Mouse (Mus musculus) WW6 (cell line): ENCODE results near the gene Ptpn23.
A peak's percentile ranks its signal among the peaks of the same experiment; 100 is the strongest.
"Not testable (repeated sequence)": the region's sequence is repeated elsewhere in the genome, so short reads cannot be mapped to it uniquely, and the experiment has no call there.

Experiments used
- DNase-seq: peaks from one replicate; pipeline ENCODE4 v3.0.0-alpha.2; 2013; ENCODE audit warnings: low read depth, low spot score

Ptpn23 gene

DNA sequence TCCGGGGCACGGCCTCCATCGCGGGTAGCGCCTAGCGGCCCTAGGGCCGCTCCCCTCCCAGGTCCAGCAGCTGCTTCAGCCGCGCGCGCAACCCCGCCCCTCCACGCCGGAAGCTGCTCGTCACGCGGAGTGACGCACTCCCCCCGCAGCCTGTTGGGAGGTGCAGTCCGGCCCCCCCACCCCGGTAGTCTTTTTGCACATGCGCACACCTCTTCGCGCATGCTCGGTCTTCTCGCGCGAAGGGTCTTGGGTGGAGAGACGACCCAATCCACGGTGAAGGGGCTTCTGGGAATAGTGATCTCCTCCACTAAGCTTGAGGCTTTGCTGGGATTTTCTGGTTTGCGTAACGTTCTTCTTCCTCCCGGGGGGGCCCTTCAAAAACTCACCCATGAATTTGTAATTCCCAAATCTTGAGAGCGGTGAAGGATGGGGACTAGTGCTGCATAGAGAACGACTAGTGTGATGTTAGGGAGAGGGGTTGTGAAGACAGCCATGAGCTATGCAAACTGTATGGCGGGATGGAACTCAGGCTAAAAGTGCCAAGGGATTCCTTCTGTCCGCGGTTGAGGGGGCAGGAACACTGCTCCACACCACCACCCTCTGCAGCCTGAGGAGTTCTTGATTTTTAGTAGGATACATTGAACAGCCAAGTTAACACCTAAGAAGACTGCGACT is at the start of gene Ptpn23:
Gene Ptpn23, minus strand, starts transcription at position 115 of the 675 bp plus-strand sequence.
- peak; percentile 90 for DNase-seq

DNA sequence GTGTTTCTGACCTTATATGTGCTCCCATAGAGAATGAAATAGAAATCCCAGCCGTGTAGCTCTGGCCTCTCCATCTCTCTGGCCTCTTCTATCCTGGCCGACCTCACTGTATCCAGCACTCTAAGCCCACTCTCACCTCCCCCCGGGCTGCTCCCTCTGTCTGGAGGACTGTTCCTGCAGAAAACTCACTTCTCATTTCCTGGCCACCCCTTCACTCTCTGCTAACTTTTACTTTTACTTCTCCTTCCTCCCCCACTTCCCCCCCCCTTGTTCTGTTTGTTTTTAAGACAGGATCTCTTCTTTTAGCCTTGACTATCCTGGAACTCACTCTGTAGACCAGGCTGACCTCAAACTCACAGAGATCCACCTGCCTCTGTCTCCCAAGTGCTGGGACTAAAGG is 44.5 kb upstream of the Ptpn23 start:
- DNase-seq = no peak

DNA sequence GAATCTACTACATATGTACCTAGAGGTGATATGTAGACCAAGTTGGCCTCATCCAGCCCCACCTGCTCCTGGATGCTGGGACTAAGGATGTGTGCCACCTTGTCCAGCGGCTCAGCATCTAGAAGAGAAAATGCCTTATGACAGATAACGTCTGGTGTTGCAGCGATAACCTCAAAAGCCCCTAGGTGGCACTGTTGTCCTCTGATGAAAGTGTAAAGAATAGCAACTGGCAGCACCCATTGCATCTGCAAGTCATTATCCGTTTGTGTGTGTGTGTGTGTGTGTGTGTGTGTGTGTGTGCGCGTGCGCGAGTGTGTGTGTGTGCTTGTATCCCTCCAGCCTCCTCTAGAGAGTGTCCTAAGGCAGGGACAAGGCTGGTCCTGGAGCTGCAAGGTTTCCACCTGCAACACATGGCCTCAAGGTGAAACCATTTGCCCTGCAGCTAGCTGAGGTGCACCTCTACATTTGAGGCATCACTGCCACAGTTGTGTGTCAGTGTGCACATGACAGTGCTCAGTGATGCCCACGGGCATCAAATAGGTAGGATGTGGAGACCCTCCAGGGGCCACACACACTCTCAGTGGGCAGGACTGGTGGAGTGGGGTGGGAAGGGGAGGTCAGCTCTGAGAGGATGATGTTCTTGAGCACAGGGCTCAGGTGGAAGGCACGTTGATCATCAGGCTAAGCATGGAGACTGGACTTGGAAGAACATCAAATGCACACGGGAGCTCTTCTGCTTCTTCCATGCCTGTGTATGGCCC is 41.0 kb upstream of the Ptpn23 start:
- peak; percentile 22 for DNase-seq

DNA sequence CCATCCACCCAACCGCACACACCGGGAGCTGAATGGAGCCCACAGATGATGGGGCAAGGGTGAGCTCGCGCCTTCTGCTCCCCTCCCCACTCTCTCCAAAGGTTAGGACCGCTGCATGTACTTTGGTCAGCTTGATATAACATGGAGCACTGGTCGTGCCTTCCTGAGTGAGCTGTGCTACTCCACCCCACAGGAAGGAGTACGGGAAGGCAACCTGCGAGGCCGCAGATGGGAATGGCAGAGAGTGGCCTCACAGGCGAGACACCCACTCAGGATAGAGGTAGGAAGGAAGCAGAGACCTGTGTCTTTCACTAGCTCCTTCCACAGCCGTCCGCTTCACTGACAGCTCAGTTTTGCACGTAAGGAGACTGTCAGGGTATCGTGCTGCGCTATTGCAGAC is 40.3 kb upstream of the Ptpn23 start:
- DNase-seq = no peak

DNA sequence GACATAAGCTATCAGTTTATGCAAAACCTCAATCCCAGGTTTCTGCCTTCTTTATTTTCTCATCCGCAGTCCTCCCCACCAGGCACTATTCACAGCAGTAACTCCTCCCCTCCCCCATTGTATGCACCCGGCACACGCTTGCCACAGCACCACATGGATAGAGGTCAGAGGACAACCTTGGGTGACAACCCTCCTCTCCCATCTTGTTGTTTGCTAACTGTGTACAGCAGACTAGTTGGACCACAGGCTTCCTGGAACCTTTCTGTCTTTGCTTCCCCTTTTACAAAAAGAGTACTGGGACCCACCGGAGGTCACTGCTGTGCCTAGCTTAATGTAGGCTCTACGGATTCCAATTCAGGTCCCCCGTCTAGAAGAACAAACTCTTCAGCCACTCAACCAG is 32.5 kb upstream of the Ptpn23 start:
- no peak for DNase-seq

DNA sequence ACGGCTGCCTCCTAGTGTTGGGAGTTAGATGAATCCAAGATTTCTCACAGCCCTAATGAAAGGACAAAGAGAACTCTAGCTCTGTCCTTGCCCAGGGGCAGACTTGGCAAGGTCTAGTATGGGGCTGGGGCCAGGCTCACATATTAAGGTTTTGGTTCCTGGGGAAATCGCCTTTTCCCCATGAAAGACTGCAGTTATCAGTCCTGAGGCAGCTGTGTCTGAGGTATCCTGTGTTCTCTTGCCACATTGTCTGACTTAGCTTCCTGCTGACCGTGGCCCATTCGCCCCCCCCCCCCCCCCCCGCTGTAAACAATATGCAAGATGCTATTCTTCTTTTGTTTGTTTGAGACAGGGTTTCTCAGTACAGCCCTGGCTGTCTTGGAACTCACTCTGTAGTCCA is 32.0 kb upstream of the Ptpn23 start:
- no peak for DNase-seq

DNA sequence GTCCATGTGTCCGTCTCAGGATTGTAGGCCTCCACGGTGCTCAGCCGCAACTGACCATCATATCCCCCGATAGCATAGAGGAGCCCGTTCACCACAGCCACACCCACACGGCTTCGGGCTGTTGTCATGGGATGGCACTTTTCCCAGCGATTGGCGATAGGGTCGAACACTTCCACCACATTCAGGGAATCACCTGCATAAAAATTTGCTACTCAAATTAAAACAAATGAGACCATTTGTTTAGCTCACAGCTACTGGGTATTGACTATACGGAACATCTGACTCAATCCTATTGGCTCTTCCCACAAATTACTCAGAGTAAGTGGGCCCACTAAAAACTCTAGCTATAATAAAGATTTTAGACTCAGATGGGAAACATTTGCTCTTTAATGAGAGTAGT is 28.0 kb upstream of the Ptpn23 start:
- no peak for DNase-seq

DNA sequence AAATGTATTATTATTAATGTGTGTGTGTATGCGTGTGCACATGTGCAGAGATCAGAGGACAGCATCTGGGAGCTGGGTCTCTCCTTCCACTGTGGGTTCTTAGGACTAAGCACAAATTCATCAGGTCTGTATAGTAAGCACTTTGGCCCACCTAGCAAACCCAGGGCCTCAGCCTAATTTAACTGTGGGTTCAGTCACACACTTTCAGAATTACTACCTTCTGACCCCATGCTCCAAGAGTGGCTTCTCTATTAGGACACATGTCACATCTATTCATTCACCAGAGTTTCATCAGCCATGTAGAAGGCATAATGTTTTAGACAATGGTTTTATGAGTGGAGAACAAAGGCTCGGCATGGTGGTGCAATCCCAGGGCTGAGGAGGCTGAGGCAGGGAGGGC is 25.0 kb upstream of the Ptpn23 start:
- DNase-seq = no peak

DNA sequence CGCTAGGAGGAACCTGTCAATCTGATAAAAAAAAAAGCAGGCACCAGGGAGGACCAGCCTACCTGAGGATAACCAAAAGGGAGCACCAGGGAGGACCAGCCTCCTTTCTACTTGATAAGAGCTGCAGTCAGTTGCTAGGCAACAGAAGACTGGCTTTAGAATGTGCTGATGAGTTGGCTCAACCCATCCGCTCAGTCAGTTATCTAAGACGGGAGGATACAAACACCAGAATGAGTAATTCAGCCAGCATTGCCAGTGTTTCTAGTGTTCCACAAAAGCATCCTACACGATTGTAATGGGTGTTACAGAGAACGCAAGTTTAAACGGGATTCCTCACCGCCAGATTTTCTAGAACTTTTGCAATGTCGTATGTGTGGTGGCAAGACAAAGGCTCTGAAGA is 23.2 kb upstream of the Ptpn23 start:
- no peak for DNase-seq

DNA sequence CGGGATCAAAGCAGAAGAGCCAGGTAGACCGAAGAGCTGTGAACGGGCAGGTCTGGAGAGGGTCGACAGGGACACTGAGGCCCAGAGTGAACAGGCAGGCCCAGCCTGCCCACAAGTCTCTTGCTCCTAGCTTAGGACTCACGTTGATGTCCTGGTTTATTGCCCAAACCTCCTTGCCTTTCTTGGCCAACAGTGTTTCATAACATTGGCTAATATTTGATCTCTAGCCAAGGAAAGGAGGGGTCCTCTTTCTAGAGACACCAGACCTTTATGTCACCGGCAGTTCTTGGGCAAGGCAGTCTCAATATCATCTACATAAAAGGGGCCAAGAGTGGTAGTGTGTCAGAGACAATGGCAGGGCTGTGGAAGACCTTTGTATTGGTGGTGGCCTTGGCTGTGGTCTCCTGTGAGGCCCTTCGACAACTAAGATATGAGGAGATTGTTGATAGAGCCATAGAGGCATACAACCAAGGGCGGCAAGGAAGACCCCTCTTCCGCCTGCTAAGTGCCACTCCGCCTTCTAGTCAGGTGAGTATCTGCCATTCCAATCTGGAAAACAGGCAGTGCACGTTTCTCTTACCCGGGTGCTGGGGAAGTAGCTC is 11.6 kb upstream of the Ptpn23 start, which contains the start of gene Ngp:
Gene Ngp, plus strand, starts transcription at position 237 of the 602 bp plus-strand sequence.
- DNase-seq = no peak

DNA sequence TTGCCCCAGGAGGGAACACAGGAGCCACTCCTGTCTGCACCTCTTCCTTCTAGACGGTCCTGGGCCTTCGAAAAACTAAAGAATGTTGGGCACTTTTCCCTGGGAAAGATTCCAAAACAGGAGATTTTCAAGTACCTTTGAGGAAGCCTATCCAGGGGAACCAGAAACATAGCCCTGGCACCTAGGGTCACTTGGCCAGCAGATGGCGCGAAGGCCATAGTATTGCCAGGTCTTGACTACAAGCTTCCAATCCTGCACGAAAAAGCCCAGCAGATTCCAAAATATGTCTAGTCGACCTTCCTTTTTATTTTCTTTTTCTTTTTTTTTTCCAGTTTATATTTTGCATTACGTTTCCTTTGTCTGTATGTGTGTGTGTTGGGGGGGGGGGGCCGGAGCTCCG is 5.8 kb upstream of the Ptpn23 start:
- DNase-seq = no peak

DNA sequence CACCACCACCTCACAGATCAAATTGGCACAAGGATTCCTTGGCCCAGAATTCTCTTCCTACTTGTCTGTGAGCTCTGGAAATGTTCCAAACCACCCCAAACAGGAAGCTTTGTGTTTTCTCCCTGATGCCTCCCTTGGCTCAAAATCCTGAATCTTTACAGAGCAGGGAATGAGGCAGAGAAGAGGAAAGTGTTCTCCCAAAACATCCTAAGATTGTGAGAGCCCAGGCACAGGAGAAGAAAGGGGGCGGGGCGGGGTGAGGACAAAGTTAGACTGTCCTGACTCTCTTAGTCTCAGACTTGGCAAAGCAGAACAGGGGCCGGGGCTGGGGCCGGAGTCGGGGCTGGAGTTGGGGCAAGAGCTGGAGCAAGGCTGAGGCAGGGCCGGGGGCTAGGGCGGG is 4.9 kb upstream of the Ptpn23 start:
- DNase-seq = no peak

DNA sequence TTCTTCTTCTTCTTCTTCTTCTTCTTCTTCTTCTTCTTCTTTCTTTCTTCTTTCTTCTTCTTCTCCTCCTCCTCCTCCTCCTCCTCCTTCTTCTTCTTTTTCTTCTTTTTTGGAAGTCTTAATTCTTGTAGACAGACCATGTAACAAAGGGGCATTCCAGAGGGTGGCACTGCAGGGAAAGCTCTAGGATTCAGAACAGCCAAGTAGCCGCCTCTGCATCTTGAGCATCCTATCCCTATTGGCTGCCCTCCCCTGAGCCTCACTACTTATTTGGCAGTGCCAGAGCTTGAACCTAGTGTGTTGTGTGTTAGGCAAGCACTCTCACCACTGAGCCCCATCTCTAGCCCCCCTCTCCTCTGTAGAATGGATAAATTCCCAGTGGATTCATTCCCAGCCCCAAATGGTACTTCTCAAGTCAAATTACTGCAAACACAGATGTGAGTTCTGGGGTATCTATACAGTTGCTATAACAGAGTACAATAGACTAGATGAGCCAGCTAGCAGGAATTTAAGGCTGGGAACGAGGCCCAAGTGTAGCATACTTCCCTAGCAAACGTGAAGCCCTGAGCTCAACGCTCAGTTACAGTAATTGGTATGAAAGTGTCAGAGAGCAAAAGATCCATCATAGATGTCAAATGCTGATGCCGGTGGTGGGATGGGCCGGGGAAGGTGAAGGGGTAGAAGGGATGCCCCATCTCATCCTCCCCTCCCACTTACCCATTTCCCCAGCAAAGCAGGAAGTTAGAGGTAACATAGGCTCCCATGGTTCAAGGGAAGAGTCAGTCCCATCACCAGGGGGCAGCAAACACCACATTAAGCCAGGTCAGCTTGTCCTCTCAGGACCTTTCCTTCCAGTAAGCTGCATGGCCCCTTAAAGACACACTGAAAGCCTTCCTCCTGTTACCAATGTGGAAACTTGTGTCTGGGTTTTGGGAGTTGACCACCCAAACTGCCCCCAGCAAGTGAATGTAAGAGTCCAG is 3.2 kb upstream of the Ptpn23 start:
- DNase-seq = peak; percentile 61

DNA sequence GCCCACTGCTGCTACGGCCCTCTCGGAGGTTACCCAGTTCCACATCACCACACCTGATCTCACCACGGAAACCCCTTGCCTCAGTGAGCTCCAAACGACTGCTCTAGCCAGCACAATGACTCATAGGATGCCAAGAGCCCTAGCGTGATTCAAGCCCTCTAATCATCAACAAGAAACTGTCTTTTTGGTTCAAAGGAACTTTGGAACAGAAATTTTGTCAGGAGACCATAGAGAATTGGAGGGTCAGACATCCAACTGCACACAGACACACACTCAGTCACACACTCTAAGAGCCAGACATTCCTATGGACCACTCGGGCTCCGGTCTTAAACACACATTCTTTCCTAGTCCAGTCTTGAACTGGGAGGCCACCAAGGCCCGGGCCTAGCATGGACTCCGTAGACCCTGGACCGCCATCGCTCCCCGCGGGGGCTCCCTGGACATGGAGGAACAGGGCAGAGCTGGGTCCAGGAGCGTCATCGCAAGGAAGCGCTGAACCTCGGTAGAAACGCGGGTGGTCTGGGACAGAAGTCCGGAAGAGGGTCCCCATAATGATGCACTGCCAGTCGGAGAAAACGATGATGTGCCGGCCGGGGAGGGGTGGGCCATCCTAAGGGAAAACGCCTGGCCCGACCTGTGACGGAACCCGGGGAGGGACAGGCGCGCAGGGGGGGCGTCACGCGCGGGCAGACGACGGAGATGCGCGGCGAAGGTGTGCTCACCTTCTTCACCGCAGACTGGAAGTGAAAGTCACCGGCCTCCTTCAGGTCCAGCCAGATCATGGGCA is 508 bp downstream of the Ptpn23 start:
- no peak for DNase-seq

DNA sequence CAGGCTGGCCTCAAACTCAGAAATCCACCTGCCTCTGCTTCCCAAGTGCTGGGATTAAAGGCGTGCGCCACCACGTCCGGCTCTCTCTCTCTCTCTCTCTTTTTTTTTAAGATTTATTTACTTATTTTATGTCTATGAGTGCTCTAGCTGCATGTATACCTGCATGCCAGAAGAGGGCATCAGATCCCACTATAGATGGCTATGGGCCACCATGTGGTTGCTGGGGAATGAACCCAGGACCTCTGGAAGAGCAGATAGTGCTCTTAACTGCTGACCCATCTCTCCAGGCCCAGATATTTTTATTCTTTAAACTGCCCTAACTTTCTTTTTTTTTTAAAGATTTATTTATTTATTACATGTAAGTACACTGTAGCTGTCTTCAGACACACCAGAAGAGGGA is 4.8 kb downstream of the Ptpn23 start:
- DNase-seq = not testable (repeated sequence)

DNA sequence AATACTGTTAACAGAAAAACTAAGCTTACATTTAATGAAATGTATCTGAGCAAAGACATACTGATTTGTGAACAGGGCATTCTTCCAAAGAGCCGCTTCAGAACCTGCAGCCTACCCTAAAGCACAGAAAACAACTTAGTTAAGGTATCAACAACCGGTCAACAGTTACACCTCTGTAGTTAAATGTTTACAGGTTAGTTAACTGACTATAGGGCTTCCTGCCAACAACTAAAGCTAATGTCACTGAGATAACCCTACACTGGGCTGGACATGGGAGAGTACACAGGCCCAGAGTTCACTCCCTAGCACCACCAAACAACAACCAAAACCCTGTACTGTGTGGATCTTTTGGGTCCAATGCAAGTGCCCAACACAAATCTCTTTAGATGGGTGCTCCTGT is 5.3 kb downstream of the Ptpn23 start:
- no peak for DNase-seq

DNA sequence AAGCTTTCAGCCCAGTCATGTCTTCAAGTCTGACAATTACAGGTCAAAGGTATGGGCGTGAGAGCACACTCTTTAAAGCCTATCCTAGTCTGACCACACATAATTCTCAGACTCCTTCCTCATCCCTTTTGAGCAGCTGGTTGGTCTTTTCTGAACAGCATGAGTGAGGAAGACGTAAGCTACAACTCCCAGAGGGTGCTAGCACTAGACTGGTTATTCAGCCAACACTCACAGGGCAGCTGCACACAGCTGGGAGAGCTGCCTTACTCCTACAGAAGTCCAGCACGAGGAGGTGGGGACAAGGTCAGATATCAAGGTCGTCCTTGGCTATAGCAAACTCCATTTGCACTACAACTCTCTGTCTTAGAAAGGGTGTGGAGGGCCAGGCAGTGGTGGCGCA is 7.4 kb downstream of the Ptpn23 start:
- no peak for DNase-seq

DNA sequence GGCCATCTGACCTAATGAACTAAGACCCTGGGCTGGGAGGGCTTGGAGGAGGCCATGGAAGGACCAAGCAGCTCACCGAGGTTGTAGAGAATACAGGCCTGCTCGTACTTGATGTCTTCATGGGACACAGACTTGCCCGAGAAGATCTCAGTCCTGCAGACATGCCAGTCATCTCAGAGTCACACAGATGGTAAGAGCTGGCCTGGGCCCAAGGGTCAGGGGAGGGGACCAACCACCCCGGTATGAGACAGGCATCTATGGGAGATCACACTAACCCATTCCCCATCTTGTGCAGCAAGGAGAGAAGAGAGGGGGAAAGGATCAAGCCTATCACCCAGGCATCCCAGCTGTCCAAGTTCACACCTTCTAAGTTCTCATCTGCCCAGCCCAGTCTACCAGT is 14.7 kb downstream of the Ptpn23 start:
- DNase-seq = no peak

DNA sequence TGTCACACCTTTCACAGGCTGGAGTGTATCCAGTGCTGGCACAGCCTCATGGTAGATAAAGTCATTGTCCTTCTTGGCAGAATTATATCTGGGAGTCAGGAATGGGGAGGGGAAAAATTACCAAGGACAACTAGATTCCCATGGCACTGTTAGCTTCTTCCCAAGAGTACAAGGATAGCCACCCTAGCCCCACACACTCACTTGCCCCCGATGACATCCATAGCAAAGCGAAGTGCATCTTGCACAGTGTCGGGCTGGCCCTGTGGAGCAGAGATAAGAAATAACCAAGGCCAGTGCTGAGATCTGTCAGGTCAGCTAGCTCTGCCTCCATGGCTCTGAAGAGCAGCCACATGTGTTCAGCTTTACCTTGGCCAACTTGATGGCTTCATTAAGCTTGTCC is 17.2 kb downstream of the Ptpn23 start:
- no peak for DNase-seq

DNA sequence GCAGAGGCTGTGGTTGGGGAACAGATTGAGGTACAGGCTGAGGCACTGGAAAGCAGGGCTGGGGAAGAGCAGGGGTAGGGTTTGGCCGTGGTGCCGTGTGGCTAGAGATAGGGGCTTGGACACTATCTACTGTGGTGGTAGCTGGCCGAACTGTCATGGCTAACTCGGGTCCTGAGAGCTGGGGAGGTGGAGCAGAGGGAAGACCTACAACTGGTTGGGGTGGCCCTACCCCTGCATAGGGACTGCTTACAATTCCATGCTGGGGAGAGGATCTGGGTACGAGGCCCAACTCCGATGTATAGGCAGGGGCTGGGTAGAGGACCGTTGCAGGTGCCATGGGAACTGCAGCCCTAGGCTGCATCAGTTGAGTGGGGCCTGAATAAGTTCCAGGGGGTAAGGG is 20.0 kb downstream of the Ptpn23 start:
- no peak for DNase-seq

DNA sequence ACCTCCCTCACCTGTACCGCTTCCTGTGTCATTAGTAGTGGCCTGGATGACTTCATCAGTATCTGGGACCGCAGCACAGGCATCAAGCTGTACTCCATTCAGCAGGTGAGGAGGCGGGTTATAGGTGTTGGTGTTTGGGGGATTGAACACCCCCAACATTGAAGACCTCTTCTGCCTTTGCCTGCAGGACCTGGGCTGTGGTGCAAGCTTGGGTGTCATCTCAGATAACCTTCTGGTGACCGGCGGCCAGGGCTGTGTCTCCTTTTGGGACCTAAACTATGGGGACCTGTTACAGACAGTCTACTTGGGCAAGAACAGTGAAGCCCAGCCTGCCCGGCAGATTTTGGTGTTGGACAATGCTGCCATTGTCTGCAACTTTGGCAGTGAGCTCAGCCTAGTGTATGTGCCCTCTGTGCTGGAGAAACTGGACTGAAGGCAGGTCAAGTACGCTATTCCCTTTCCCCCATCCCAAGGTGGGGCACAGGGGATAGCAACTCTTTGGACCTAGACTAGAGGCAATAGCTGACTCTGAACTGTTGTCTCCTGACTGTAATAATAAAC is 23.6 kb downstream of the Ptpn23 start:
- no peak for DNase-seq
